Mouse (Mus musculus) heart, embryonic 13.5 days (tissue): ENCODE data around the gene Lrig1. TPM values are rescaled to one million over a fixed set of nuclear protein-coding genes. Genes with fewer than 3 reads are reported as not detected.

Experiments
- ATAC-seq: fragments of 200-750 bp; cut with Nextera tagmentation; 2 replicates; pipeline ENCODE4 v1.8.0; 2017; ENCODE audit warnings: moderate TSS enrichment; ENCODE audit not compliant: insufficient number of reproducible peaks, low FRiP score, low TSS enrichment; ENCODE audit errors: extremely low read depth
- H3K27ac ChIP-seq: fragments of 300-500 bp; sonication (generic); replicated peaks from 2 replicates; pipeline ENCODE4 v1.5.1; 2015; ENCODE audit warnings: moderate library complexity, mild to moderate bottlenecking, inconsistent platforms
- H3K27me3 ChIP-seq: fragments of 300-500 bp; sonication (generic); replicated peaks from 2 replicates; pipeline ENCODE4 v1.6.1; 2015; ENCODE audit warnings: mild to moderate bottlenecking, inconsistent platforms
- H3K36me3 ChIP-seq: fragments of 300-500 bp; sonication (generic); 2 replicates; pipeline ENCODE4 v1.6.1; 2015; ENCODE audit warnings: mild to moderate bottlenecking, inconsistent platforms
- H3K4me1 ChIP-seq: fragments of 300-500 bp; sonication (generic); 2 replicates; pipeline ENCODE4 v1.6.1; 2015; ENCODE audit warnings: inconsistent platforms
- H3K4me2 ChIP-seq: fragments of 300-500 bp; sonication (generic); 2 replicates; pipeline ENCODE4 v1.6.1; 2015; ENCODE audit warnings: inconsistent platforms, mild to moderate bottlenecking, moderate library complexity
- H3K4me3 ChIP-seq: fragments of 300-500 bp; sonication (generic); 2 replicates; pipeline ENCODE4 v1.5.1; 2015; ENCODE audit warnings: moderate library complexity, mild to moderate bottlenecking, inconsistent platforms
- H3K9ac ChIP-seq: fragments of 300-500 bp; sonication (generic); 2 replicates; pipeline ENCODE4 v1.6.1; 2015; ENCODE audit warnings: inconsistent platforms, mild to moderate bottlenecking, moderate library complexity
- H3K9me3 ChIP-seq: fragments of 300-500 bp; sonication (generic); 2 replicates; pipeline ENCODE4 v1.6.1; 2016; ENCODE audit warnings: inconsistent platforms
- WGBS: fragments of 180-500 bp; shearing (Covaris S2); methylation state at CpG from one replicate; pipeline ENCODE4 v1.1.7; 2015; ENCODE audit warnings: mixed read lengths; 5-methylcytosine and 5-hydroxymethylcytosine counted together
- polyA plus RNA-seq: library from polyadenylated mRNA; unstranded; fragments of >200 nt; fragmentation: Nextera tagmentation; extraction: Ambion mirVana; gene quantifications from 2 replicates; pipeline ENCODE4 v1.2.1, GENCODE M21; 2015

Gene Lrig1
- polyA plus RNA-seq, 1 experiment from 2014 or later = 8.1 TPM

- no peak for ATAC-seq
- no peak overlapping the region for H3K4me2 ChIP-seq
- peaks cover 81% of the 10 kb centered on the region for H3K4me1 ChIP-seq
- H3K36me3 ChIP-seq = 0 out of 2 replicates have a peak, but pooled peaks cover 4% of the 10 kb centered on the region
- H3K4me3 ChIP-seq = no peak overlapping the region
- no peaks in the 10 kb centered on the region for H3K9me3 ChIP-seq
- peak overlapping the region; percentile 45; the same call in 1 of the 2 replicates for H3K9ac ChIP-seq
- no peaks in the 10 kb centered on the region for H3K27me3 ChIP-seq
- WGBS = 69% methylated on average over 11 of the region's 11 CpGs
- peak overlapping the region; percentile 70 for H3K27ac ChIP-seq
Observed at GRCm38 (mm10) chr6:94594711-94595110, 105.2 kb downstream of the Lrig1 start.

GRCm38 (mm10) chr6:94594096-94594665 is 105.8 kb downstream of the Lrig1 start:
- Histone ChIP-seq H3K36me3 (0 out of 2 replicates have a peak, but pooled peaks cover 1% of the 10 kb centered on the region), H3K27me3 (no peaks in the 10 kb centered on the region), H3K4me3 (no peak overlapping the region), H3K27ac (peak overlapping the region; percentile 70), H3K9me3 (no peaks in the 10 kb centered on the region), H3K4me2 (0 out of 2 replicates have a peak overlapping the region, but pooled peaks have one; percentile 64), H3K4me1 (peaks cover 80% of the 10 kb centered on the region), H3K9ac (no peak overlapping the region)
- WGBS = 59% methylated on average over 6 of the region's 6 CpGs
- ATAC-seq = no peak

GRCm38 (mm10) chr6:94592710-94593109 is 107.2 kb downstream of the Lrig1 start:
- peak overlapping the region; percentile 65 for H3K9ac ChIP-seq
- H3K27ac ChIP-seq = peak overlapping the region; percentile 86
- 8% methylated on average over 4 of the region's 4 CpGs for WGBS
- H3K36me3 ChIP-seq = no peaks in the 10 kb centered on the region
- peak overlapping the region; percentile 38 for H3K4me3 ChIP-seq
- no peaks in the 10 kb centered on the region for H3K27me3 ChIP-seq
- no peak for ATAC-seq
- H3K4me2 ChIP-seq = peak overlapping the region; percentile 64
- H3K9me3 ChIP-seq = no peaks in the 10 kb centered on the region
- peaks cover 65% of the 10 kb centered on the region for H3K4me1 ChIP-seq

- peak overlapping the region; percentile 86 for H3K27ac ChIP-seq
- peak; percentile 26; the same call in 1 of the 2 replicates for ATAC-seq
Observed at GRCm38 (mm10) chr6:94592243-94592642, 107.7 kb downstream of the Lrig1 start.

GRCm38 (mm10) chr6:94588365-94588764 is 111.6 kb downstream of the Lrig1 start:
- H3K27me3 ChIP-seq = no peaks in the 10 kb centered on the region
- no peak overlapping the region for H3K4me2 ChIP-seq
- no peaks in the 10 kb centered on the region for H3K36me3 ChIP-seq
- no peak for ATAC-seq
- 78% methylated on average over 4 of the region's 4 CpGs for WGBS
- H3K9me3 ChIP-seq = no peaks in the 10 kb centered on the region
- no peak overlapping the region for H3K9ac ChIP-seq
- H3K4me1 ChIP-seq = peaks cover 28% of the 10 kb centered on the region
- H3K27ac ChIP-seq = no peak overlapping the region
- no peak overlapping the region for H3K4me3 ChIP-seq

More at GRCm38 (mm10) chr6:94592243-94592642, 107.7 kb downstream of the Lrig1 start:
- H3K4me2 ChIP-seq = peak overlapping the region; percentile 64
- H3K4me3 ChIP-seq = peak overlapping the region; percentile 38
- H3K36me3 ChIP-seq = no peaks in the 10 kb centered on the region
- peaks cover 60% of the 10 kb centered on the region for H3K4me1 ChIP-seq
- no peaks in the 10 kb centered on the region for H3K9me3 ChIP-seq
- no peaks in the 10 kb centered on the region for H3K27me3 ChIP-seq
- WGBS = 4% methylated on average over 8 of the region's 8 CpGs
- peak overlapping the region; percentile 65; the same call in 1 of the 2 replicates for H3K9ac ChIP-seq

- peaks cover 14% of the 10 kb centered on the region; the same call in 1 of the 2 replicates for H3K4me1 ChIP-seq
- no peak overlapping the region for H3K27ac ChIP-seq
- ATAC-seq = no peak
- H3K4me3 ChIP-seq = no peak overlapping the region
- 72% methylated on average over 4 of the region's 4 CpGs for WGBS
- H3K4me2 ChIP-seq = no peak overlapping the region
- H3K36me3 ChIP-seq = no peaks in the 10 kb centered on the region
- no peak overlapping the region for H3K9ac ChIP-seq
- no peaks in the 10 kb centered on the region for H3K27me3 ChIP-seq
- no peaks in the 10 kb centered on the region for H3K9me3 ChIP-seq
Observed at GRCm38 (mm10) chr6:94584976-94585375, 115.0 kb downstream of the Lrig1 start.

- WGBS = 90% methylated on average over 9 of the region's 9 CpGs
- no peaks in the 10 kb centered on the region for H3K27me3 ChIP-seq
Observed at GRCm38 (mm10) chr6:94584147-94584695, 115.7 kb downstream of the Lrig1 start.

GRCm38 (mm10) chr6:94582055-94582454 is 117.9 kb downstream of the Lrig1 start:
- H3K36me3 ChIP-seq = no peaks in the 10 kb centered on the region
- H3K4me1 ChIP-seq = peaks cover 14% of the 10 kb centered on the region; the same call in 1 of the 2 replicates
- no peaks in the 10 kb centered on the region for H3K9me3 ChIP-seq
- no peak overlapping the region for H3K27ac ChIP-seq
- no peak for ATAC-seq
- no peak overlapping the region for H3K9ac ChIP-seq
- no peak overlapping the region for H3K4me2 ChIP-seq
- WGBS = 83% methylated on average over 9 of the region's 9 CpGs
- H3K4me3 ChIP-seq = no peak overlapping the region
- no peaks in the 10 kb centered on the region for H3K27me3 ChIP-seq

More at GRCm38 (mm10) chr6:94584147-94584695, 115.7 kb downstream of the Lrig1 start:
- no peaks in the 10 kb centered on the region for H3K9me3 ChIP-seq
- H3K9ac ChIP-seq = no peak overlapping the region
- ATAC-seq = no peak
- no peak overlapping the region for H3K27ac ChIP-seq
- no peak overlapping the region for H3K4me3 ChIP-seq
- peaks cover 14% of the 10 kb centered on the region; the same call in 1 of the 2 replicates for H3K4me1 ChIP-seq
- no peak overlapping the region for H3K4me2 ChIP-seq
- H3K36me3 ChIP-seq = no peaks in the 10 kb centered on the region

GRCm38 (mm10) chr6:94577991-94578390 is 122.0 kb downstream of the Lrig1 start:
- Histone ChIP-seq H3K27ac (no peak overlapping the region), H3K36me3 (peaks cover 4% of the 10 kb centered on the region; the same call in 1 of the 2 replicates), H3K27me3 (no peaks in the 10 kb centered on the region), H3K4me2 (no peak overlapping the region), H3K9me3 (no peaks in the 10 kb centered on the region), H3K4me3 (no peak overlapping the region), H3K4me1 (peaks cover 15% of the 10 kb centered on the region), H3K9ac (no peak overlapping the region)
- 64% methylated on average over 8 of the region's 8 CpGs for WGBS
- ATAC-seq = no peak

GRCm38 (mm10) chr6:94575526-94576166 is 124.3 kb downstream of the Lrig1 start:
- WGBS = 56% methylated on average over 9 of the region's 9 CpGs
- ATAC-seq = no peak
- H3K4me1 ChIP-seq = peaks cover 7% of the 10 kb centered on the region
- H3K36me3 ChIP-seq = peaks cover 4% of the 10 kb centered on the region; the same call in 1 of the 2 replicates
- H3K9ac ChIP-seq = 0 out of 2 replicates have a peak overlapping the region, but pooled peaks have one; percentile 28
- H3K27ac ChIP-seq = peak overlapping the region; percentile 38; the same call in 1 of the 2 replicates
- peak overlapping the region; percentile 25 for H3K4me2 ChIP-seq
- no peaks in the 10 kb centered on the region for H3K9me3 ChIP-seq
- H3K4me3 ChIP-seq = no peak overlapping the region
- no peaks in the 10 kb centered on the region for H3K27me3 ChIP-seq

GRCm38 (mm10) chr6:94568040-94568439 is 131.9 kb downstream of the Lrig1 start:
- 82% methylated on average over 2 of the region's 2 CpGs for WGBS
- no peaks in the 10 kb centered on the region for H3K36me3 ChIP-seq
- peaks cover 5% of the 10 kb centered on the region for H3K4me1 ChIP-seq

More at GRCm38 (mm10) chr6:94568040-94568439, 131.9 kb downstream of the Lrig1 start:
- no peak for ATAC-seq
- Histone ChIP-seq H3K9me3 (no peaks in the 10 kb centered on the region), H3K4me2 (no peak overlapping the region), H3K27me3 (no peaks in the 10 kb centered on the region), H3K27ac (no peak overlapping the region), H3K4me3 (no peak overlapping the region), H3K9ac (no peak overlapping the region)
